Mouse (Mus musculus): Measurements from ENCODE around the gene Mybpc1. TPM values are rescaled to one million over a fixed set of nuclear protein-coding genes. Genes with fewer than 3 reads are reported as not detected.

Mybpc1 gene
- polyA plus RNA-seq, 1 experiment from 2014 or later = 2.1 TPM

DNA sequence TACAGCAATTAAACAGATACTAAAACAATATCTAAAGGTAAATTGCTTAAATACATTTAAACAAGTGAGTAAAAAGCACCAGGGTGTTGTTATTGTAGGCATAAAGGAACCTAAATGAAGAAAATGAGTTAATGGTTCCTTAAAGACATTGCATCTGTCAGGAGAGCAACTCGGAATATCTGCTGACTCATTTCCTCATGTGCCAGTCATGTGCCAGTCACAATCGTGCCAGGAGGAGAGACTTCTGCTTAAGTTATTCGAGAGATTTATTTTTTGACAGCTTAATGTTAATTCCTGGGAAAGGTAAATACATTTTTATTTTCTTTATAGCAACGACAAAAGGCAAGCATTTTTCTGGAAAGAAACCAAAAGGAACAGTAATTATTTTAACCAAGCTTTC, 26.3 kb downstream of the Mybpc1 start:
- 82% methylated on average over 4 of the region's 4 CpGs for WGBS
- Histone ChIP-seq H3K9me3 (ENCODE audit: control insufficient read depth, low read length) (no peaks in the 10 kb centered on the region), H3K27me3 (ENCODE audit: control insufficient read depth, insufficient read depth, low read length) (no peaks in the 10 kb centered on the region), H3K36me3 (ENCODE audit: control insufficient read depth, insufficient read depth, low read length) (no peaks in the 10 kb centered on the region), H3K4me2 (no peak overlapping the region), H3K4me1 (ENCODE audit: control insufficient read depth, insufficient read depth, low read length) (no peaks in the 10 kb centered on the region), H3K9ac (ENCODE audit: low read length) (no peak overlapping the region), H3K4me3 (ENCODE audit: low read depth, low read length) (no peak overlapping the region), H3K27ac (ENCODE audit: low read depth, low read length) (no peak overlapping the region)
- DNase-seq (ENCODE audit: low spot score, missing footprints) (no peak), ATAC-seq (ENCODE audit: low FRiP score) (no peak)

DNA sequence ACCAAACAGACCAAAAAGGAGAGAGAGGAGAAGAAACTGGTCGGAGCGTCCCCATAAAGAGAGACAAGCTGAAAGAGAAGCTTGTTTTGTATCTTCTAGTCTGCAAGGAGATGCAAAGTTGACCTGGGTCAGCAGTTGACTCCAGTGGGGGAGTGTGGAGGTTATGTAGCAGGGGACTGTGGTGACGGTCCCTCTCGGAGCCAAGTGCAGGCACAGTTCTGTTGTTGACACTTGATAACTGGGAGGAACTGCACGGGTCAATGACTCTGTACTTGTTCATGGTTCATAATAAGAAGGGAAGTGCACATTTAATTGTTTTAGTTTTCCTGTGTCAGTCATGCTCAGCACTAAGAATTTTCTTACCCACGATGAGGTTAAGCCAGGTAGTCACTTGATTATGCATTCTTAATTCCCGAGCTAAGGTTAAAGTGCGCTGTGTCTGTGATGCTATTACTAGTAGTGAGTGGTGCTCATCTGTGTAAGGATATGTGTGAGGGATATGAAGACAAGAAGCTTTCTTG, 30.8 kb downstream of the Mybpc1 start:
- H3K4me1 ChIP-seq (ENCODE audit: control insufficient read depth, insufficient read depth, low read length) = no peaks in the 10 kb centered on the region
- H3K9me3 ChIP-seq (ENCODE audit: control insufficient read depth, low read length) = no peaks in the 10 kb centered on the region
- no peak overlapping the region for H3K9ac ChIP-seq (ENCODE audit: low read length)
- H3K27me3 ChIP-seq (ENCODE audit: control insufficient read depth, insufficient read depth, low read length) = no peaks in the 10 kb centered on the region
- 84% methylated on average over 8 of the region's 8 CpGs for WGBS
- no peak overlapping the region for H3K4me2 ChIP-seq
- H3K4me3 ChIP-seq (ENCODE audit: low read depth, low read length) = no peak overlapping the region
- ATAC-seq (ENCODE audit: low FRiP score) (no peak), DNase-seq (ENCODE audit: low spot score, missing footprints) (no peak)
- H3K36me3 ChIP-seq (ENCODE audit: control insufficient read depth, insufficient read depth, low read length) = no peaks in the 10 kb centered on the region
- no peak overlapping the region for H3K27ac ChIP-seq (ENCODE audit: low read depth, low read length)

DNA sequence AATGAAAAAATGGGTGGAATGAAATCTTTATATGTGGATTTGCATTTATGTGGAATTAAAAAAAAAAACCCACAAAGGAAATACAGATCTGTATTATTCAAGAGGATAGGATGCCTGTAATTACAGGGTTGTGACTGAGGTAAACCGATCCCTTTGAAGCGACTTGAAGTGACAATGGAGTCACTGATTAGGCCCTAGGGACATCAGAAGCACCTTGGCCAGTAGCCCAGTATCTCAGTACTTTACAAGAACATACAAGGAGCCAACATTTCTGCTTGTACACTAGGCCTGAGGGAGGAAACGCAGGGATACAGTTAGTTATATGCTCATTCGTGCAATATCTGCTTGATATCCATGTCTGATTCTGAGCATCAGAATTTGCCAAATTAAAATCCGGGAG, 32.8 kb downstream of the Mybpc1 start:
- DNase-seq (ENCODE audit: low spot score, missing footprints) (no peak), ATAC-seq (ENCODE audit: low FRiP score) (no peak)
- Histone ChIP-seq H3K9me3 (ENCODE audit: control insufficient read depth, low read length) (no peaks in the 10 kb centered on the region), H3K36me3 (ENCODE audit: control insufficient read depth, insufficient read depth, low read length) (no peaks in the 10 kb centered on the region), H3K4me2 (no peak overlapping the region), H3K4me3 (ENCODE audit: low read depth, low read length) (no peak overlapping the region), H3K27me3 (ENCODE audit: control insufficient read depth, insufficient read depth, low read length) (no peaks in the 10 kb centered on the region), H3K9ac (ENCODE audit: low read length) (no peak overlapping the region), H3K27ac (ENCODE audit: low read depth, low read length) (no peak overlapping the region), H3K4me1 (ENCODE audit: control insufficient read depth, insufficient read depth, low read length) (no peaks in the 10 kb centered on the region)
- WGBS = 86% methylated on average over 5 of the region's 5 CpGs

GRCm38 (mm10) chr10:88557046-88557445, 47.9 kb downstream of the Mybpc1 start:
- WGBS = 94% methylated on average over 6 of the region's 6 CpGs
- no peak overlapping the region for H3K27ac ChIP-seq (ENCODE audit: low read depth, low read length)
- H3K27me3 ChIP-seq (ENCODE audit: control insufficient read depth, insufficient read depth, low read length) = no peaks in the 10 kb centered on the region
- no peak overlapping the region for H3K9ac ChIP-seq (ENCODE audit: low read length)
- no peaks in the 10 kb centered on the region for H3K36me3 ChIP-seq (ENCODE audit: control insufficient read depth, insufficient read depth, low read length)
- H3K4me3 ChIP-seq (ENCODE audit: low read depth, low read length) = no peak overlapping the region
- H3K4me1 ChIP-seq (ENCODE audit: control insufficient read depth, insufficient read depth, low read length) = no peaks in the 10 kb centered on the region
- ATAC-seq (ENCODE audit: low FRiP score) = no peak
- H3K4me2 ChIP-seq = no peak overlapping the region
- DNase-seq (ENCODE audit: low spot score, missing footprints) = no peak
- no peaks in the 10 kb centered on the region for H3K9me3 ChIP-seq (ENCODE audit: control insufficient read depth, low read length)

GRCm38 (mm10) chr10:88552738-88553137, 52.2 kb downstream of the Mybpc1 start:
- H3K4me3 ChIP-seq (ENCODE audit: low read depth, low read length) = no peak overlapping the region
- ATAC-seq (ENCODE audit: low FRiP score) = no peak
- 94% methylated on average over 2 of the region's 2 CpGs for WGBS
- H3K36me3 ChIP-seq (ENCODE audit: control insufficient read depth, insufficient read depth, low read length) = no peaks in the 10 kb centered on the region
- DNase-seq (ENCODE audit: low spot score, missing footprints) = no peak
- H3K9ac ChIP-seq (ENCODE audit: low read length) = no peak overlapping the region
- no peaks in the 10 kb centered on the region for H3K4me1 ChIP-seq (ENCODE audit: control insufficient read depth, insufficient read depth, low read length)
- H3K4me2 ChIP-seq = no peak overlapping the region
- no peaks in the 10 kb centered on the region for H3K9me3 ChIP-seq (ENCODE audit: control insufficient read depth, low read length)
- H3K27ac ChIP-seq (ENCODE audit: low read depth, low read length) = no peak overlapping the region
- H3K27me3 ChIP-seq (ENCODE audit: control insufficient read depth, insufficient read depth, low read length) = no peaks in the 10 kb centered on the region

DNA sequence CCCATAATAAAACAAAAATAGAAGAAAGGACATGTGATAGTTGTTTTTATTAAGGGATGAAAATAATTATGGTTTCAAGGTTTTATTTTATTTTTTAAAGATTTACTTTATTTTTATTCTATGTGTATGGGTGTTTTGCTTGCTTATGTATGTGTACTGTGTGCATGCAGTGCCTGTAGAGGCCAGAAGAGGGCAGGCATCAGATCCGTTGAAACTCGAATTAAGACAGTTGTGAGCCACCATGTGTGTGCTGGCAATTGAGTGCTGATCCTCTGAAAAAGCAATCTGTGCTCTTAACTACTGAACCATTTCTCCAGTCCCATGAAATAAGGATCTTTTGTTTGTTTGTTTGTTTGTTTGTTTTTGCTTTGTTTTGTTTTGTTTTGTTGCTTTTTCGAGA, 54.7 kb downstream of the Mybpc1 start:
- Histone ChIP-seq H3K27me3 (ENCODE audit: control insufficient read depth, insufficient read depth, low read length) (no peaks in the 10 kb centered on the region), H3K4me2 (no peak overlapping the region), H3K4me3 (ENCODE audit: low read depth, low read length) (no peak overlapping the region), H3K9me3 (ENCODE audit: control insufficient read depth, low read length) (no peaks in the 10 kb centered on the region), H3K36me3 (ENCODE audit: control insufficient read depth, insufficient read depth, low read length) (no peaks in the 10 kb centered on the region), H3K27ac (ENCODE audit: low read depth, low read length) (no peak overlapping the region), H3K9ac (ENCODE audit: low read length) (no peak overlapping the region), H3K4me1 (ENCODE audit: control insufficient read depth, insufficient read depth, low read length) (no peaks in the 10 kb centered on the region)
- DNase-seq (ENCODE audit: low spot score, missing footprints) (no peak), ATAC-seq (ENCODE audit: low FRiP score) (no peak)
- 77% methylated on average over 3 of the region's 3 CpGs for WGBS

GRCm38 (mm10) chr10:88547635-88548034, 57.3 kb downstream of the Mybpc1 start:
- no peak overlapping the region for H3K27ac ChIP-seq (ENCODE audit: low read depth, low read length)
- H3K9me3 ChIP-seq (ENCODE audit: control insufficient read depth, low read length) = peaks cover 5% of the 10 kb centered on the region; the same call in 1 of the 2 replicates
- no peaks in the 10 kb centered on the region for H3K27me3 ChIP-seq (ENCODE audit: control insufficient read depth, insufficient read depth, low read length)
- no peak overlapping the region for H3K9ac ChIP-seq (ENCODE audit: low read length)
- no peak overlapping the region for H3K4me3 ChIP-seq (ENCODE audit: low read depth, low read length)
- H3K4me1 ChIP-seq (ENCODE audit: control insufficient read depth, insufficient read depth, low read length) = no peaks in the 10 kb centered on the region
- no peaks in the 10 kb centered on the region for H3K36me3 ChIP-seq (ENCODE audit: control insufficient read depth, insufficient read depth, low read length)
- H3K4me2 ChIP-seq = no peak overlapping the region
- DNase-seq (ENCODE audit: low spot score, missing footprints) = no peak
- 51% methylated on average over 2 of the region's 2 CpGs for WGBS
- ATAC-seq (ENCODE audit: low FRiP score) = no peak

- Histone ChIP-seq H3K36me3 (ENCODE audit: control insufficient read depth, insufficient read depth, low read length) (no peaks in the 10 kb centered on the region), H3K9me3 (ENCODE audit: control insufficient read depth, low read length) (no peaks in the 10 kb centered on the region; the same call in 1 of the 2 replicates), H3K4me1 (ENCODE audit: control insufficient read depth, insufficient read depth, low read length) (no peaks in the 10 kb centered on the region), H3K4me3 (ENCODE audit: low read depth, low read length) (no peak overlapping the region), H3K27ac (ENCODE audit: low read depth, low read length) (no peak overlapping the region), H3K4me2 (no peak overlapping the region), H3K9ac (ENCODE audit: low read length) (no peak overlapping the region), H3K27me3 (ENCODE audit: control insufficient read depth, insufficient read depth, low read length) (no peaks in the 10 kb centered on the region)
- 74% methylated on average over 5 of the region's 5 CpGs for WGBS
- ATAC-seq (ENCODE audit: low FRiP score) = no peak
- DNase-seq (ENCODE audit: low spot score, missing footprints) = no peak
Measured at GRCm38 (mm10) chr10:88530631-88531030, 74.3 kb downstream of the Mybpc1 start.

GRCm38 (mm10) chr10:88524016-88524415, 80.9 kb downstream of the Mybpc1 start:
- no peaks in the 10 kb centered on the region for H3K27me3 ChIP-seq (ENCODE audit: control insufficient read depth, insufficient read depth, low read length)
- H3K9ac ChIP-seq (ENCODE audit: low read length) = no peak overlapping the region
- no peak overlapping the region for H3K27ac ChIP-seq (ENCODE audit: low read depth, low read length)
- no peaks in the 10 kb centered on the region for H3K4me1 ChIP-seq (ENCODE audit: control insufficient read depth, insufficient read depth, low read length)
- DNase-seq (ENCODE audit: low spot score, missing footprints) (no peak), ATAC-seq (ENCODE audit: low FRiP score) (no peak)
- no peak overlapping the region for H3K4me3 ChIP-seq (ENCODE audit: low read depth, low read length)
- 73% methylated on average over 2 of the region's 2 CpGs for WGBS
- no peaks in the 10 kb centered on the region for H3K9me3 ChIP-seq (ENCODE audit: control insufficient read depth, low read length)
- H3K4me2 ChIP-seq = no peak overlapping the region
- H3K36me3 ChIP-seq (ENCODE audit: control insufficient read depth, insufficient read depth, low read length) = no peaks in the 10 kb centered on the region

DNA sequence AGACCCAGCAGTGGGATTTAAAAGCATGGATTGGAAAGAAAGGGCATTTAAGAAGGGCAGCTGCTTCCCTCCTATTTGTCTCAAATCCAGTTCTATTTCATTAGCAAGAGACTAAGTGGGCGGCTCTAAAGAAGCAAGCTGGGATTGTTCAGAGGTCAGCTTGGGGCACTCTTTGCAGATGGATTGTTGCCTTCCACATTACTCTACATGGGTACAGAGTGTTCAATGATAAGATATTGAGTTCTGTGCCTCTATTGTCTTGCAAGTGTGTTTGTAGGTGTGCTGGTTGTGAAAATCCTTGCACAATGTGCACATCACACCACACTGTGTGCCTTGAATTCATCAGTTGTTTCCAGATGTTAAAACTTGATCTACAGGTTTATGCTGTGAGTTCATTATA, 81.7 kb downstream of the Mybpc1 start:
- DNase-seq (ENCODE audit: low spot score, missing footprints) = no peak
- no peak for ATAC-seq (ENCODE audit: low FRiP score)
- no peak overlapping the region for H3K27ac ChIP-seq (ENCODE audit: low read depth, low read length)
- no peak overlapping the region for H3K4me3 ChIP-seq (ENCODE audit: low read depth, low read length)
- 80% methylated on average over 1 of the region's 1 CpGs for WGBS
- no peak overlapping the region for H3K4me2 ChIP-seq
- no peaks in the 10 kb centered on the region for H3K27me3 ChIP-seq (ENCODE audit: control insufficient read depth, insufficient read depth, low read length)
- no peaks in the 10 kb centered on the region for H3K9me3 ChIP-seq (ENCODE audit: control insufficient read depth, low read length)
- no peak overlapping the region for H3K9ac ChIP-seq (ENCODE audit: low read length)
- H3K4me1 ChIP-seq (ENCODE audit: control insufficient read depth, insufficient read depth, low read length) = no peaks in the 10 kb centered on the region
- no peaks in the 10 kb centered on the region for H3K36me3 ChIP-seq (ENCODE audit: control insufficient read depth, insufficient read depth, low read length)
